Mouse (Mus musculus) MEL (cell line): ENCODE measurements at regions not wholly inside any gene's neighbourhood (a gene's known extent, or its start where the extent isn't known, plus 50 kb on each side); places are given as distances from the start of the nearest gene placed in this dataset.

Experiments used
- CTCF ChIP-seq, 3 experiments: IDR thresholded peaks in 2 of 3; conservative IDR thresholded peaks in 1 of 3; 2 replicates each; pipeline ENCODE4 v1.5.1; 2011 to 2012; ENCODE audit warnings: low read length in 3 of 3, low read depth in 2 of 3, mild to moderate bottlenecking in 2 of 3, improper control_type of control experiment in 1 of 3, inconsistent platforms in 1 of 3, mixed read lengths in 1 of 3, moderate library complexity in 1 of 3; ENCODE audit not compliant: control insufficient read depth in 1 of 3, insufficient read depth in 1 of 3, poor library complexity in 1 of 3, severe bottlenecking in 1 of 3
- EP300 ChIP-seq, 2 experiments: IDR thresholded peaks; 2 replicates each; pipeline ENCODE4 v1.6.1; 2011; ENCODE audit warnings: improper control_type of control experiment in 2 of 2, low read length in 2 of 2, low read depth in 1 of 2, mild to moderate bottlenecking in 1 of 2
- GATA1 ChIP-seq: IDR thresholded peaks from 2 replicates; pipeline ENCODE4 v1.6.1; 2011; ENCODE audit warnings: low read depth, low read length, improper control_type of control experiment
- MAFK ChIP-seq: IDR thresholded peaks from 2 replicates; pipeline ENCODE4 v1.6.1; 2011; ENCODE audit warnings: low read depth, mild to moderate bottlenecking, low read length, improper control_type of control experiment, borderline replicate concordance
- MAX ChIP-seq: IDR thresholded peaks from 2 replicates; pipeline ENCODE4 v1.6.1; 2011; ENCODE audit warnings: low read length, improper control_type of control experiment
- MEF2A ChIP-seq: IDR thresholded peaks from 2 replicates; pipeline ENCODE4 v1.6.1; 2014; ENCODE audit warnings: low read depth, mild to moderate bottlenecking, inconsistent platforms, low read length, improper control_type of control experiment; ENCODE audit not compliant: poor library complexity, insufficient replicate concordance, severe bottlenecking; ENCODE audit errors: extremely low read depth
- MYC ChIP-seq: IDR thresholded peaks from 2 replicates; pipeline ENCODE4 v1.6.1; 2011; ENCODE audit warnings: low read depth, mild to moderate bottlenecking, low read length, improper control_type of control experiment, moderate library complexity
- POLR2A ChIP-seq, 2 experiments: IDR thresholded peaks; 2 replicates each; pipeline ENCODE4 v1.6.1; 2011 to 2012; ENCODE audit warnings: low read length in 2 of 2, mild to moderate bottlenecking in 2 of 2, control low read depth in 1 of 2, improper control_type of control experiment in 1 of 2, low read depth in 1 of 2, moderate library complexity in 1 of 2; ENCODE audit not compliant: control insufficient read depth in 1 of 2, insufficient read depth in 1 of 2, poor library complexity in 1 of 2
- POLR2AphosphoS2 ChIP-seq: IDR thresholded peaks from 2 replicates; pipeline ENCODE4 v1.6.1; 2011; ENCODE audit warnings: low read length, improper control_type of control experiment
- USF1 ChIP-seq: IDR thresholded peaks from 2 replicates; pipeline ENCODE4 v1.6.1; 2014; ENCODE audit warnings: low read depth, mild to moderate bottlenecking, inconsistent platforms, low read length, improper control_type of control experiment, moderate library complexity
- ZNF384 ChIP-seq: IDR thresholded peaks from 2 replicates; pipeline ENCODE4 v1.6.1; 2012; ENCODE audit warnings: low read depth, mild to moderate bottlenecking, inconsistent platforms, low read length, improper control_type of control experiment

DNA sequence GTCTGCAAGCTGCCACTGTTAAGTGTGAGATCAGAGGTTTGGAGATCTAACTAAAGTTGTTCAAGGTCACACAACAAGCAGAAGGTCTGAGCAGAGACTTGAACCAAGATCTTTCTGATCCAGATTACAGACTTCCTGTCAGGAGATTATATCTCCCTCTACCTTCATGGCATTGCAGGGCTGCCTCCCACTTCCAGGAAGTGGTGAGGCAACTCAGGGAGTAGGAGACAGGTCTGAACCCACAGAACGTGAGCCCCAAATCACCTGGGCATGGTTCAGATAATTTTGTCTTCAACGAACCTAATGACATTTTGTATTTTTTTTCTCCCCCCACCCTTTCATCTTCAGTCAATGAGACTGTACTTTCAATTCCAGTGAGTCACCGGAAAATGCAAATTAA lies 135.2 kb downstream of the Utp6 start:
- TF ChIP-seq POLR2A (IDR thresholded peaks at IDR 0.05; ENCODE audit: control insufficient read depth in 1 of 2, insufficient read depth in 1 of 2, low read depth in 1 of 2, low read length in 2 of 2, poor library complexity in 1 of 2) (no peak), GATA1 (no peak), CTCF (IDR thresholded peaks at IDR 0.05 in 2 of 3, conservative IDR thresholded peaks at IDR 0.05 in 1 of 3; ENCODE audit: control insufficient read depth in 1 of 3, insufficient read depth in 1 of 3, low read depth in 2 of 3, low read length in 3 of 3, poor library complexity in 1 of 3, severe bottlenecking in 1 of 3) (no peak), MEF2A (no peak), USF1 (no peak), ZNF384 (no peak), POLR2AphosphoS2 (no peak), EP300 (IDR thresholded peaks at IDR 0.05; ENCODE audit: low read depth in 1 of 2, low read length in 2 of 2) (no peak), MAFK (no peak), MYC (no peak), MAX (no peak)
